Mouse (Mus musculus): ENCODE data around the gene Kcnk10. TPM values are rescaled to one million over a fixed set of nuclear protein-coding genes. Genes with fewer than 3 reads are reported as not detected.

Kcnk10 gene
- polyA plus RNA-seq, 1 experiment, result 0.13 TPM

DNA sequence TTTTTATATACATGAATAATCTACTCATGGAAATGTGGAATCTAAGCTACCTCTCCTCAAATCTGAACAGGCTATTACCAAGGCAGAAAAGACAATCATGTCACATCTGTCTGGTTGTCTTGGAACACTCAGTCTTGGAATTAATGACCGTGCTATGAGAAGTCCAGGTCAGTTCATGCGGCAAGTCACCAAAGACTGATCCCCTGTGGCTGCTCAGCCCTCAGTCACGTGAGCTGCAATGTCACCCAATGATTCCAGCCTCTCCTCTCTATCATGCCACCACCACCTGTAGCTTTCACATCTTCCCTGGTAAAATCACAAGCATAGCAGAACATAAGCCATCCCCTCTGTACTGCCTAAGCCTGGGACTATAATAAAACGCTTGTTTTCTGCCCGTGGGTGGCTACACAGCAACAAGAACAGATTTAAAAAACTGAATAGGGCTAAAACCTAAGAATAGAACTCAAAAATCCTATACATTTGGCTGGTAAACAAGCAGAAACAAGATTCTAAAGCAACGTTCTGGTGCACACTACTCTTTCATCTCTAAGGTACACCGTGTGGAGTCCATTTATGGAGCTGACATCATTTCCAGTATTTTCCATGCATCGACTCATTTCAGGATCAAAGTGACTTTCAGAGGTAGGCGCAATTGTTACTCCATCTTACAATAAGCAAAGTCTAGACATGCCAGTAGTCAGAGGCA is 33.4 kb downstream of the Kcnk10 start:
- Histone ChIP-seq H3K27ac (ENCODE audit: insufficient read depth, low read length) (no peak overlapping the region), H3K36me3 (ENCODE audit: control insufficient read depth, insufficient read depth, low read length) (no peaks in the 10 kb centered on the region), H3K4me3 (ENCODE audit: extremely low read depth, insufficient read depth, insufficient read length) (no peak overlapping the region), H3K4me1 (ENCODE audit: control insufficient read depth, insufficient read depth, insufficient read length) (no peaks in the 10 kb centered on the region), H3K27me3 (ENCODE audit: control insufficient read depth, insufficient read depth, low read length) (no peaks in the 10 kb centered on the region)
- TF ChIP-seq POLR2A (IDR thresholded peaks at IDR 0.05; ENCODE audit: low read depth, low read length), result no peak
- TF ChIP-seq CTCF (IDR thresholded peaks at IDR 0.05; ENCODE audit: extremely low read depth, insufficient read depth, insufficient read length, insufficient replicate concordance), result no peak
- 88% methylated on average over 9 of the region's 9 CpGs for WGBS
- DNase-seq (ENCODE audit: low read depth in 1 of 2, low spot score in 2 of 2), result no peak

DNA sequence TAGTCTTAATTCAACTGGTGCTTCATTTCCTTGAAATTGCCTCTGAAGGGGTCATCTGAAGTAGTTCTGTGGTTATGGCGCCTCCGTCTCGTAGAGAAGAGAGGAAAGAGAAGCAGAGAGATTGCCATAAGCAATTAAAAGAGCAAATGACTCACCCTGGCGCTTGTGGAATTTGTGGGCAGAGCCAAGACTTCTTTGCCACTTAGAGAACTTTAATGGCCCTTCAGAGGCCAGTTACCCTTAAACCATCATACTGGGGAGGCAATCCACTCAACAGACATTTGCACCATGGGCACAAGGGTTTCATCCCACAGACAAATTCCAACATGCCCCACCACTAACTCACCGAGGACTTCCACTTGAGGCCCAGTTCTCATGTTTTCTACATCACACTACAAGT is 41.4 kb downstream of the Kcnk10 start:
- H3K36me3 ChIP-seq (ENCODE audit: control insufficient read depth, insufficient read depth, low read length), result no peaks in the 10 kb centered on the region
- H3K27me3 ChIP-seq (ENCODE audit: control insufficient read depth, insufficient read depth, low read length), result no peaks in the 10 kb centered on the region
- WGBS, result 88% methylated on average over 5 of the region's 5 CpGs
- no peak for DNase-seq (ENCODE audit: low read depth in 1 of 2, low spot score in 2 of 2)
- TF ChIP-seq POLR2A (IDR thresholded peaks at IDR 0.05; ENCODE audit: low read depth, low read length) (no peak), CTCF (IDR thresholded peaks at IDR 0.05; ENCODE audit: extremely low read depth, insufficient read depth, insufficient read length, insufficient replicate concordance) (no peak)
- no peak overlapping the region for H3K4me3 ChIP-seq (ENCODE audit: extremely low read depth, insufficient read depth, insufficient read length)
- no peak overlapping the region for H3K27ac ChIP-seq (ENCODE audit: insufficient read depth, low read length)
- no peaks in the 10 kb centered on the region for H3K4me1 ChIP-seq (ENCODE audit: control insufficient read depth, insufficient read depth, insufficient read length)

DNA sequence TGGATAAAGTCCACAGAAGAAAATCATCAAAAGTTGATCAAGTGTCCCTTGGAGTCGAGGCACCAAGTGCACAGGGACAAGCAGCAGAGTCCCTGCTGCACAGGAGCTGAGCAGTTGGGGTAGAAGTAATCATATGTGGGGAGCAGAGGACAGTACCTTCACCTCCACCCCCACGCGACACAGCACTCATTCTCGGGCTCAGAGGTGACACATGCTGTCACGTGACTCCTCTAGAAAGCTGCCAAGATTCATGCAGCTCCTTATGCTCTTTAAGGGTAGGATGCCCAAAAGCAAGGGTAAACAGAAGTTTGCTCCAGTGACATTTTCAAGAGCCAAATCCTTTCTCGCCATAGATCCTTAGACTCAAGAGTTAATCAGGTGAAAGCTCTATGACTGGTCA is 42.1 kb downstream of the Kcnk10 start:
- H3K4me1 ChIP-seq (ENCODE audit: control insufficient read depth, insufficient read depth, insufficient read length), result no peaks in the 10 kb centered on the region
- no peak overlapping the region for H3K27ac ChIP-seq (ENCODE audit: insufficient read depth, low read length)
- no peak overlapping the region for H3K4me3 ChIP-seq (ENCODE audit: extremely low read depth, insufficient read depth, insufficient read length)
- H3K27me3 ChIP-seq (ENCODE audit: control insufficient read depth, insufficient read depth, low read length), result no peaks in the 10 kb centered on the region
- WGBS, result 81% methylated on average over 6 of the region's 6 CpGs
- H3K36me3 ChIP-seq (ENCODE audit: control insufficient read depth, insufficient read depth, low read length), result no peaks in the 10 kb centered on the region
- TF ChIP-seq POLR2A (IDR thresholded peaks at IDR 0.05; ENCODE audit: low read depth, low read length) (no peak), CTCF (IDR thresholded peaks at IDR 0.05; ENCODE audit: extremely low read depth, insufficient read depth, insufficient read length, insufficient replicate concordance) (no peak)
- no peak for DNase-seq (ENCODE audit: low read depth in 1 of 2, low spot score in 2 of 2)

DNA sequence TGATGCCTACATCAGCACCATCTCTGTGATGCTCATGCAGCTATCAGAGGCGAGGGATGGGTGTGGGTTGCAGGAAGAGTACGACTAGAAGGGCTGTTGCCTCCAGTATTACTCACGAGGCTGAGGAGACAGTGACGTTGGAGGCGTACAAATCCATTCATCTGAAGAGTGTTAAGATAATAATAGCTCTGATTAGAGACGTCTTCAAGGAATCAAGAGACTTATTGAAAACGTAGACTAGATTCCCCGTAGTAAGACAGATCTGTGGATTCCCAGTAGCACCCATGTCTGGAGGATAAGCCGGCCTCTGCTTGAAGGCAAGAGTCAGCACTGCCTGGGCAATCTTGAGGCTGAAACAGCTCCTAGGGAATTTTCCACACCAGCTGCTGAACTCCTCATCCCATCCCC is 42.6 kb downstream of the Kcnk10 start:
- Histone ChIP-seq H3K4me3 (ENCODE audit: extremely low read depth, insufficient read depth, insufficient read length) (no peak overlapping the region), H3K4me1 (ENCODE audit: control insufficient read depth, insufficient read depth, insufficient read length) (no peaks in the 10 kb centered on the region), H3K27ac (ENCODE audit: insufficient read depth, low read length) (no peak overlapping the region), H3K27me3 (ENCODE audit: control insufficient read depth, insufficient read depth, low read length) (no peaks in the 10 kb centered on the region), H3K36me3 (ENCODE audit: control insufficient read depth, insufficient read depth, low read length) (no peaks in the 10 kb centered on the region)
- TF ChIP-seq CTCF (IDR thresholded peaks at IDR 0.05; ENCODE audit: extremely low read depth, insufficient read depth, insufficient read length, insufficient replicate concordance), result no peak
- TF ChIP-seq POLR2A (IDR thresholded peaks at IDR 0.05; ENCODE audit: low read depth, low read length), result no peak
- no peak for DNase-seq (ENCODE audit: low read depth in 1 of 2, low spot score in 2 of 2)
- WGBS, result 88% methylated on average over 9 of the region's 9 CpGs

DNA sequence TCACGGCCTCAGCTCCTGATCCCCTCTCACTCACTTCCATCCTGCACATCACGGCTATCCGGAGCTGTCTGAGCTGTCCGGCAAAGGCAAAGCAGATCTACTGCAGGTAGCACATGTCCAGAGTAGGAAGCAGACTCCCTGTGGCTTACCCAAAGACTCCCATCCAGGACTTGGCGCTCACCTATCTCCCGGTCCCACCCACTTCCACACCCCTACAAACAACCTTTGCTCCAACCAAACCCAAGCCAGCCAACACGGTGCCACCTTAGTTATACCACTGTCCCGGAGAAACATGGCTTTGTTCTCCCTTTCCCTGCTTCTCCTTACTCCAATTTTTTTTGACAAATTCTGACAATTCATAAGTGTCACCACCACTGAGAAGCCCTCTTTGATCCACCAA is 49.5 kb downstream of the Kcnk10 start:
- WGBS, result 90% methylated on average over 8 of the region's 8 CpGs
- TF ChIP-seq POLR2A (IDR thresholded peaks at IDR 0.05; ENCODE audit: low read depth, low read length) (no peak), CTCF (IDR thresholded peaks at IDR 0.05; ENCODE audit: extremely low read depth, insufficient read depth, insufficient read length, insufficient replicate concordance) (no peak)
- no peaks in the 10 kb centered on the region for H3K27me3 ChIP-seq (ENCODE audit: control insufficient read depth, insufficient read depth, low read length)
- no peak for DNase-seq (ENCODE audit: low read depth in 1 of 2, low spot score in 2 of 2)
- no peak overlapping the region for H3K27ac ChIP-seq (ENCODE audit: insufficient read depth, low read length)
- no peaks in the 10 kb centered on the region for H3K4me1 ChIP-seq (ENCODE audit: control insufficient read depth, insufficient read depth, insufficient read length)
- no peak overlapping the region for H3K4me3 ChIP-seq (ENCODE audit: extremely low read depth, insufficient read depth, insufficient read length)
- no peaks in the 10 kb centered on the region for H3K36me3 ChIP-seq (ENCODE audit: control insufficient read depth, insufficient read depth, low read length)

DNA sequence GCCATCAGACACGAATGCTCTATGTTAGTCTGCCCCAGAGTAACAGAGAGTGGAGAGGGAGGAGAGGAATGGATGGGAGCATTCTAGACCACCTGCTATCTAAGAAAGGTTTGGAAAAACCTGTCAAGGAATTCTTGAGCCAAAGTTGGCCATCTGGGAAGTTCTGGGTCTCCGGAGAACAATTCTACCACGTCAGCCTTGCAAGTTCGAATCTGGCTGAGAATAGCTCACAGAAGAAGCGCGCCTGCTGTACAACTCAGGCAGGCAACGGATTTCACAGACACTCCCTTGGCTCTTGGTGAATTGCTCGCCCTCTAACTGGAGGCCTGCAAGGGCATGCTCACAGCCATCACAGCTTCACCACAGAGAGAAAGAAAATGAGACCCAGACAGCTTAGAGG is 52.7 kb downstream of the Kcnk10 start:
- Histone ChIP-seq H3K27ac (ENCODE audit: insufficient read depth, low read length) (no peak overlapping the region), H3K4me3 (ENCODE audit: extremely low read depth, insufficient read depth, insufficient read length) (no peak overlapping the region), H3K36me3 (ENCODE audit: control insufficient read depth, insufficient read depth, low read length) (no peaks in the 10 kb centered on the region), H3K27me3 (ENCODE audit: control insufficient read depth, insufficient read depth, low read length) (no peaks in the 10 kb centered on the region), H3K4me1 (ENCODE audit: control insufficient read depth, insufficient read depth, insufficient read length) (no peaks in the 10 kb centered on the region)
- 87% methylated on average over 8 of the region's 8 CpGs for WGBS
- TF ChIP-seq CTCF (IDR thresholded peaks at IDR 0.05; ENCODE audit: extremely low read depth, insufficient read depth, insufficient read length, insufficient replicate concordance) (no peak), POLR2A (IDR thresholded peaks at IDR 0.05; ENCODE audit: low read depth, low read length) (no peak)
- DNase-seq (ENCODE audit: low read depth in 1 of 2, low spot score in 2 of 2), result no peak

Data from spleen, adult 2 months (tissue).